Mouse (Mus musculus) neural tube, embryonic 14.5 days (tissue): ENCODE data around the gene Tmprss9. TPM values are rescaled to one million over a fixed set of nuclear protein-coding genes. Genes with fewer than 3 reads are reported as not detected.

Experiments
- ATAC-seq: fragments of 200-750 bp; cut with Nextera tagmentation; 2 replicates; pipeline ENCODE4 v1.8.0; 2017; ENCODE audit warnings: low read depth, mild to moderate bottlenecking, moderate TSS enrichment, moderate library complexity
- H3K27ac ChIP-seq: fragments of 300-500 bp; sonication (generic); 2 replicates; pipeline ENCODE4 v1.5.1; 2014; ENCODE audit warnings: low read depth, mild to moderate bottlenecking, control low read depth, low read length, moderate library complexity, mixed read lengths
- H3K27me3 ChIP-seq: fragments of 300-500 bp; sonication (generic); 2 replicates; pipeline ENCODE4 v1.6.1; 2014; ENCODE audit warnings: low read length; ENCODE audit not compliant: control insufficient read depth, insufficient read depth
- H3K36me3 ChIP-seq: fragments of 300-500 bp; sonication (generic); 2 replicates; pipeline ENCODE4 v1.6.1; 2014; ENCODE audit warnings: low read length, mixed read lengths; ENCODE audit not compliant: control insufficient read depth, insufficient read depth
- H3K4me1 ChIP-seq: fragments of 300-500 bp; sonication (generic); 2 replicates; pipeline ENCODE4 v1.6.1; 2014; ENCODE audit warnings: low read length; ENCODE audit not compliant: control insufficient read depth, insufficient read depth
- H3K4me2 ChIP-seq: fragments of 300-500 bp; sonication (generic); 2 replicates; pipeline ENCODE4 v1.6.1; 2014; ENCODE audit warnings: mild to moderate bottlenecking, low read depth, low read length, control low read depth
- H3K4me3 ChIP-seq: fragments of 300-500 bp; sonication (generic); 2 replicates; pipeline ENCODE4 v1.5.1; 2014; ENCODE audit warnings: low read depth, low read length, control low read depth, mixed read lengths
- H3K9ac ChIP-seq: fragments of 300-500 bp; sonication (generic); replicated peaks from 2 replicates; pipeline ENCODE4 v1.6.1; 2014; ENCODE audit warnings: low read depth, mild to moderate bottlenecking, control low read depth, low read length, mixed read lengths
- H3K9me3 ChIP-seq: fragments of 300-500 bp; sonication (generic); 2 replicates; pipeline ENCODE4 v1.6.1; 2016; ENCODE audit warnings: low read length; ENCODE audit not compliant: control insufficient read depth
- WGBS: fragments of 180-500 bp; shearing (Covaris S2); extraction: QIAGEN DNeasy Blood & Tissue Kit; methylation state at CpG from one replicate; pipeline ENCODE4 v1.1.7; 2014; 5-methylcytosine and 5-hydroxymethylcytosine counted together
- polyA plus RNA-seq: library from polyadenylated mRNA; unstranded; fragments of >200 nt; fragmentation: Nextera tagmentation; extraction: Ambion mirVana; gene quantifications from 2 replicates; pipeline ENCODE4 v1.2.1, GENCODE M21; 2014

Tmprss9 gene
- polyA plus RNA-seq, 1 experiment from 2014 or later: 0.13 TPM

GRCm38 (mm10) chr10:80838346-80838912 is 33.2 kb upstream of the Tmprss9 start:
- H3K27me3 ChIP-seq: peaks cover 23% of the 10 kb centered on the region
- ATAC-seq: no peak
- H3K4me1 ChIP-seq: 0 out of 2 replicates have a peak, but pooled peaks cover 3% of the 10 kb centered on the region
- H3K27ac ChIP-seq: no peak overlapping the region
- no peaks in the 10 kb centered on the region for H3K9me3 ChIP-seq
- no peak overlapping the region for H3K4me3 ChIP-seq
- 76% methylated on average over 2 of the region's 2 CpGs for WGBS
- no peak overlapping the region for H3K4me2 ChIP-seq
- no peak overlapping the region for H3K9ac ChIP-seq
- 0 out of 2 replicates have a peak, but pooled peaks cover 4% of the 10 kb centered on the region for H3K36me3 ChIP-seq

GRCm38 (mm10) chr10:80839848-80840247 is 31.8 kb upstream of the Tmprss9 start:
- no peak for ATAC-seq
- Histone ChIP-seq H3K4me2 (no peak overlapping the region), H3K27ac (no peak overlapping the region), H3K4me1 (0 out of 2 replicates have a peak, but pooled peaks cover 3% of the 10 kb centered on the region), H3K36me3 (0 out of 2 replicates have a peak, but pooled peaks cover 3% of the 10 kb centered on the region), H3K4me3 (no peak overlapping the region), H3K9ac (no peak overlapping the region), H3K9me3 (no peaks in the 10 kb centered on the region), H3K27me3 (peaks cover 29% of the 10 kb centered on the region)
- 65% methylated on average over 6 of the region's 6 CpGs for WGBS

- no peak overlapping the region for H3K9ac ChIP-seq
- H3K4me1 ChIP-seq: no peaks in the 10 kb centered on the region
- 70% methylated on average over 2 of the region's 2 CpGs for WGBS
- no peaks in the 10 kb centered on the region for H3K9me3 ChIP-seq
- no peak overlapping the region for H3K4me2 ChIP-seq
- no peak overlapping the region for H3K27ac ChIP-seq
- H3K36me3 ChIP-seq: no peaks in the 10 kb centered on the region
- ATAC-seq: no peak
- peaks cover 28% of the 10 kb centered on the region for H3K27me3 ChIP-seq
- no peak overlapping the region for H3K4me3 ChIP-seq
These were observed 30.0 kb upstream of the Tmprss9 start for GRCm38 (mm10) chr10:80841685-80842084.

GRCm38 (mm10) chr10:80842334-80842733 is 29.3 kb upstream of the Tmprss9 start:
- no peaks in the 10 kb centered on the region for H3K4me1 ChIP-seq
- H3K4me2 ChIP-seq: no peak overlapping the region
- H3K27ac ChIP-seq: no peak overlapping the region
- no peaks in the 10 kb centered on the region for H3K36me3 ChIP-seq
- no peak for ATAC-seq
- no peak overlapping the region for H3K9ac ChIP-seq
- H3K4me3 ChIP-seq: no peak overlapping the region
- peaks cover 28% of the 10 kb centered on the region for H3K27me3 ChIP-seq
- WGBS: 85% methylated on average over 15 of the region's 15 CpGs
- H3K9me3 ChIP-seq: no peaks in the 10 kb centered on the region

GRCm38 (mm10) chr10:80843087-80843930 is 28.3 kb upstream of the Tmprss9 start:
- Histone ChIP-seq H3K9ac (peak overlapping the region; percentile 66), H3K27me3 (peaks cover 28% of the 10 kb centered on the region), H3K4me2 (peak overlapping the region; percentile 76), H3K36me3 (no peaks in the 10 kb centered on the region), H3K4me3 (peak overlapping the region; percentile 46), H3K27ac (no peak overlapping the region), H3K9me3 (no peaks in the 10 kb centered on the region), H3K4me1 (no peaks in the 10 kb centered on the region)
- WGBS: 10% methylated on average over 25 of the region's 32 CpGs
- peak; percentile 47; the same call in 1 of the 2 replicates for ATAC-seq

GRCm38 (mm10) chr10:80843931-80844547 is 27.6 kb upstream of the Tmprss9 start, which contains the start of gene Lingo3:
Gene Lingo3, minus strand, starts transcription at chr10:80844039.
- Histone ChIP-seq H3K4me2 (peak within 1 kb of the TSS; percentile 76), H3K27ac (no peak within 1 kb of the TSS), H3K4me3 (peak within 1 kb of the TSS; percentile 46), H3K27me3 (peaks cover 28% of the 10 kb centered on the region), H3K4me1 (no peaks in the 10 kb centered on the region), H3K36me3 (no peaks in the 10 kb centered on the region), H3K9ac (peak within 1 kb of the TSS; percentile 66), H3K9me3 (no peaks in the 10 kb centered on the region)
- ATAC-seq: peak; percentile 67
- WGBS: 9% methylated on average over 27 of the region's 51 CpGs

- no peak for ATAC-seq
- Histone ChIP-seq H3K36me3 (0 out of 2 replicates have a peak, but pooled peaks cover under 1% of the 10 kb centered on the region), H3K4me3 (no peak overlapping the region), H3K27me3 (peaks cover 28% of the 10 kb centered on the region), H3K4me2 (no peak overlapping the region), H3K4me1 (no peaks in the 10 kb centered on the region), H3K27ac (no peak overlapping the region), H3K9me3 (no peaks in the 10 kb centered on the region), H3K9ac (no peak overlapping the region)
- WGBS: 78% methylated on average over 8 of the region's 8 CpGs
These were observed 26.5 kb upstream of the Tmprss9 start for GRCm38 (mm10) chr10:80845055-80845693.

GRCm38 (mm10) chr10:80845732-80846131 is 25.9 kb upstream of the Tmprss9 start:
- Histone ChIP-seq H3K4me1 (no peaks in the 10 kb centered on the region), H3K27ac (no peak overlapping the region), H3K36me3 (0 out of 2 replicates have a peak, but pooled peaks cover 4% of the 10 kb centered on the region), H3K4me2 (no peak overlapping the region), H3K9ac (no peak overlapping the region), H3K9me3 (no peaks in the 10 kb centered on the region), H3K4me3 (no peak overlapping the region), H3K27me3 (peaks cover 28% of the 10 kb centered on the region)
- ATAC-seq: no peak
- 76% methylated on average over 12 of the region's 12 CpGs for WGBS
